Mouse (Mus musculus): ENCODE data around the gene Crlf1.
"Not testable (repeated sequence)": the region's sequence is repeated elsewhere in the genome, so short reads cannot be mapped to it uniquely, and the experiment has no call there.

Crlf1 gene

GRCm38 (mm10) chr8:70500386-70501301 lies 7.7 kb downstream of the Crlf1 start:
- DNase-seq (ENCODE audit: low spot score), result no peak

GRCm38 (mm10) chr8:70501820-70502529 lies 9.0 kb downstream of the Crlf1 start:
- DNase-seq (ENCODE audit: low spot score), result no peak

- no peak for DNase-seq (ENCODE audit: low spot score)
These were observed 9.6 kb downstream of the Crlf1 start for GRCm38 (mm10) chr8:70502540-70502939.

- no peak for DNase-seq (ENCODE audit: low spot score)
These were observed 10.2 kb downstream of the Crlf1 start for GRCm38 (mm10) chr8:70503062-70503750.

GRCm38 (mm10) chr8:70504291-70504716 lies 11.3 kb downstream of the Crlf1 start:
- DNase-seq (ENCODE audit: low spot score), result no peak

GRCm38 (mm10) chr8:70504851-70505250 lies 11.9 kb downstream of the Crlf1 start:
- DNase-seq (ENCODE audit: low spot score), result no peak

DNA sequence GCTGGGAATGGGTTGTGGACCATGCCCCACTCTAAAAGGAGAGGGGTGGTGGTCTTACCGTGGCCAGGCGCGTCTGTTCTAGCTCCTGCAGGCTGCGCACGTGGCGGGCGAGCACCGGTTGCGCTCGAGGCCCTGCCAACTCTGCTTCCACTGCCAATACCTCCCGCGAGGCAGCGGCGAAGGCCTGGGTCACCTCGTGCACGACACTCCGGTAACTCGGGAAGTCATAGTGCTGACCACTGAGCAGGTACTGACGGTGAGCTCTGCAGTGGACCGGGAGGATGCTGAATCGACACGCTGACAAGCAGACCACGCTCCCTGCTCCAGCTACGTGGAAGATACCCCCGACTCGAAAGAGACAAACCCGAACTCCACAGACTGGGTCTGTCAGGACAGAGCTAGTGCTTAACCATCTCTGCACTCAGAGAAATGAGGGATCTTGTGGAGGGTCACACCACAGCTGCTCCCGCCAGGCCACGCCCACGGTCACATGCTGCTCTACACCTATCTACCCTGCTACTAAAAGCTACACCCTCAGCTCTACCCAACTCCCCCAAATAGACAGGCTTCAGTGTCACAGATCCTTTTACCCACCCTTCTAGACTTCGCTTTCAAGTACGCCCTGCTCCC lies 12.9 kb downstream of the Crlf1 start:
- no peak for DNase-seq (ENCODE audit: low spot score)

GRCm38 (mm10) chr8:70506328-70507026 lies 13.5 kb downstream of the Crlf1 start, which contains the start of gene Rex1bd:
Gene Rex1bd (minus strand): TSS chr8:70506752.
- peak; percentile 77 for DNase-seq (ENCODE audit: low spot score)

DNA sequence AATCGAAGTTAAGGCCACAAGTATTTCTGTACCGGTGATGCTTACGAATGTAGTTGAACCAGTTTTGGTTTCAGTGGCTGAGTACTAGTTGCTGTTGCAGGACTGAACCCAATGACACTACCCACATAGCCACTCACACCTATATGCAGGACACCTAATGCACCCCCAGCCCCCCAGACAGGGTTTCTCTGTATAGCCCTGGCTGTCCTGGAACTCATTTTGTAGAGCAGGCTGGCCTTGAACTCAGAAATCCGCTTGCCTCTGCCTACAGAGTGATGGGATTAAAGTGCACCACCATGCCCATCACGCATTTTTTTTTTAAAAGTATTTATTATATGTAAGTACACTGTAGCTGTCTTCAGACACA lies 14.1 kb downstream of the Crlf1 start:
- DNase-seq (ENCODE audit: low spot score), result no peak

GRCm38 (mm10) chr8:70509281-70509952 lies 16.5 kb downstream of the Crlf1 start:
- no peak for DNase-seq (ENCODE audit: low spot score)

- DNase-seq (ENCODE audit: low spot score), result peak; percentile 90
These were observed 17.4 kb downstream of the Crlf1 start, which contains the start of gene Uba52 for GRCm38 (mm10) chr8:70510228-70510915. Gene Uba52 (minus strand): TSS chr8:70510801.

DNA sequence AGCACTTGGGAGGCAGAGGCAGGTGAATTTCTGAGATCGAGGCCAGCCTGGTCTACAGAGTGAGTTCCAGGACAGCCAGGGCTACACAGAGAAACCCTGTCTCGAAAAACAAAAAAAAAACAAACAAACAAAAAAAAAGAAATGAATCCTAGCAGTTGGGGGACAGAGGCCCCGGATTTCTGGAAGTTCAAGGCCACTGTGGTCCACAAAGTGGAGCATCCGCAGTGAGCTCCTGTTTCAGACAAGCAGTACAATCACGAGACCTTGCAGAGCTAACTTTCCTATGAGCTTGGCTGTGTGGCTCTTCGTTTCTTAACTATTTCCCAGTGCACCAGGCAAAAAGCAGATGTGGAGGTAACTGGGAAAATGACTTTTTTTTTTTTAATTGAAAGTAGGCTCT lies 18.2 kb downstream of the Crlf1 start:
- DNase-seq (ENCODE audit: low spot score), result not testable (repeated sequence)

DNA sequence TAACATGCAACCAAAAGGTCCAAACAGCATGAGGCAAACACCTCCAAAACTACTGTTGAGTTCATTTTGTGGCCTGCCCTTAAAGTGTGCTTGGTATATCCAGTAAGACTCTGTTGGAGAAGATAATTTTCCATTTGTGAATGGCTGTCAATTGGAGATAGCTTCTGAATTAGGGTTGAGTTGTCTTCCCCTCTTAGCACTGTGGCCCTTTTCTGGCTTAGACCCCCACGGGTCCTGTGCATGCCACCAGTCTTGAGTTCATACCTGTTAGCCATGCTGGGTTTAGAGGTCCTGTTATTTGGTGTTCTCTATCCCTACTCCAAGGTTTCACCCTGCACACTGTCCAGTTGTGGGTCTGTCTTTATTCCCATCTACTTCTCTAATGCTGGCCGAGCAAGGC lies 18.8 kb downstream of the Crlf1 start:
- no peak for DNase-seq (ENCODE audit: low spot score)

- no peak for DNase-seq (ENCODE audit: low spot score)
These were observed 19.4 kb downstream of the Crlf1 start for GRCm38 (mm10) chr8:70512253-70512903.

DNA sequence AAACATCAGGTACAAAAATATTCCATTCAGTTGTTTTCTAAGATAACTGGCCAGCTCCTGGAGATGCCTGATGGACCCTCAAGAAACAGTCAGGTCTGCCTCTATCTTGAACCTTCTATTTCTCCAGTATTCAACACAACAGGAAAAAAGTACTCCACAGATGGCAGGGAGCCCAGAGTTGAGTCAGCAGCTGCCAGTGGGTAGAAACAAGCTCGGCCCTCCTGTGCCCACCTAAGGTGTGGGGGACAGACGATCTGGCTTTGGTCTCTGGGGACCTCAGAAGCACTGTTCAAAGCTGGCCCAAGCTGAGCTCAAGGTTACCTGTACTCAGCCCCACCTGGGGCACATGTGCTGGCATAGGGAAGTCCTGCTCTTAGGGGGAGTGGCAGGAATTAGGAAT lies 20.5 kb downstream of the Crlf1 start:
- DNase-seq (ENCODE audit: low spot score), result no peak

DNA sequence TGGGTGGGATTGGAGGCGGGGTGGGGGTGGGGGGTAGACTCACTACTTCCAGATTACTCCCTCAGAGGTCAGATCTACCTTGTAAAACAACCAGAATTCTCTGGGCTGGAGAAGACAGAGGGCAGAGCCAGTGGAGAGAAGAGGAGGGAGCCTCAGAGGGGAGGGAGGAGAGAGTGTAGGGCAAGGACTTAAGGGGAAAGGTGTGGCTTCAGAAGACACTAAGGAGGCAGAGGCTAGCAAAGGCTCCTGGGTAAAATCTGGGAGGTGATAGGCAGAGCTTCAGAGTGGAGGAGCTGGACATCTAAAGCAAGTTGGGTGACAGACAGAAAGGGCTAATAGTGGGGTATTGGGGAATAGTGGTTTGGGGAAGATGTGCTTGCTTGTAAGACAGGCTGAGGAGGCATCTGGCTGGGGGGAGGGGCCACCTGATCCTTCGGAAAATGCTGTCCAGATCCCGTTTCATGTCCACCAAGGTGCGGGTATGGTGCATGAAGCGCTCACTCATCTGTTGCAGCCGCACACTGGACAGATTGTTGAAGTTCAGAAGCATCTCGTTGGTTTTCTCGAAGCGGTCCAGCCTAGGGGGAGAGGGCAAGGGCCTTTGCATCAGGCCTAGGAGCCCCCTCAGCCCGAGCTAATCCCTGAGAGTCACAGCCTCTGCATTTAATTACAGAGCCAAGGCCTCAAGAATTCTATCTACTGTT lies 25.1 kb downstream of the Crlf1 start:
- DNase-seq (ENCODE audit: low spot score), result no peak

DNA sequence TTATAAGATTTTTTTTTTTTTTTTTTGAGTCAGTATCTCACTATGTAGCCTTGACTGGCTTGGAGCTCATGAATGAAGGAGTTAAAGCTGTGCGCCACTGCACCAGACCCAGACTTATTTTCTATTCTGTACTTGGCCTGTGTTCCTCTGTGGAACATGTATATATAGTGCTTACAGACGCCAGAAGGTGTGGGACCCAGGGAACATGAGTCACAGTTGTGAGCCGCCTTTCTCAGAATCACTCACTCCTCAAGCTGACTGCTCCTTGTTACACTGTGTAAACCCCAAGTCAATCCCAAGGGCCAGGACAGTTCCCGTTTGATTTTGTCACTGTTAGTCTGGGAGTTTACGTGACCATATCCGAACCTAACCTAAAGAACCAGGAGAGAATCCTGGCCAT lies 26.1 kb downstream of the Crlf1 start:
- no peak for DNase-seq (ENCODE audit: low spot score)

DNA sequence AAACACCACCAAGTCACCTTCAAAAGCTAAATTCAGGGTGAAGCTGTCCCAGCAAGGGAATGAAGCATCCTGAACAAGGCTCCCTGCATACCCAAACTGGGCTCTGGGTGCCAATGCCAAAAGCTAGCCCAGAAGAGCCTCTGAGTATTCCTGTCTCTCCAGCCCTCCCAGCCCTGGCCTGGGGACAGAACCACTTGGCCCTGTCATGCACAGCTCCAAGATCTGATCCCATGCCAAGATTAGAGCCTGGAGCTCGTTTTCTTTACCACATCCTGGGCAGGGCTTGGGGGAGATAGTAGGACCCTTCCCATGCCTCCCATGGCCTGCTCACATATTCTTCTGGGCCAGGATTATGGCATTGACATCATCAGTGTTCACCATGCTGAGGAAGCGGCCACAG lies 26.6 kb downstream of the Crlf1 start:
- DNase-seq (ENCODE audit: low spot score), result no peak
